Mouse (Mus musculus) MEL (cell line): ENCODE data around the gene Ccdc63. TPM values are rescaled to one million over a fixed set of nuclear protein-coding genes. Genes with fewer than 3 reads are reported as not detected.

Source experiments
- DNase-seq: peaks from one replicate; pipeline ENCODE4 v3.0.0; 2011; ENCODE audit warnings: low read depth, low spot score
- H3K27ac ChIP-seq: 2 replicates; pipeline ENCODE4 v1.5.1; 2012; ENCODE audit warnings: low read depth, mild to moderate bottlenecking, control low read depth, low read length, moderate library complexity; ENCODE audit not compliant: control insufficient read depth
- H3K27me3 ChIP-seq, 2 experiments: fragments of 150-350 bp in 1 of 2; sonication (generic) in 1 of 2; 2 replicates each; pipeline ENCODE4 v1.6.1; 2012; ENCODE audit warnings: low read length in 2 of 2, mild to moderate bottlenecking in 2 of 2, improper control_type of control experiment in 1 of 2, moderate library complexity in 1 of 2; ENCODE audit not compliant: insufficient read depth in 2 of 2, control insufficient read depth in 1 of 2
- H3K36me3 ChIP-seq, 2 experiments: 2 replicates each; pipeline ENCODE4 v1.6.1; 2012 to 2014; ENCODE audit warnings: low read length in 2 of 2, improper control_type of control experiment in 1 of 2, inconsistent platforms in 1 of 2, mild to moderate bottlenecking in 1 of 2; ENCODE audit not compliant: insufficient read depth in 2 of 2, control insufficient read depth in 1 of 2
- H3K4me1 ChIP-seq, 2 experiments: fragments of 150-350 bp in 1 of 2; sonication (generic) in 1 of 2; 2 replicates each; pipeline ENCODE4 v1.6.1; 2012; ENCODE audit warnings: low read length in 2 of 2, improper control_type of control experiment in 1 of 2, mild to moderate bottlenecking in 1 of 2; ENCODE audit not compliant: insufficient read depth in 2 of 2, control insufficient read depth in 1 of 2
- H3K4me3 ChIP-seq, 2 experiments: fragments of 150-350 bp in 1 of 2; sonication (generic) in 1 of 2; 2 replicates each; pipeline ENCODE4 v1.5.1; 2012; ENCODE audit warnings: low read depth in 2 of 2, low read length in 2 of 2, mild to moderate bottlenecking in 2 of 2, moderate library complexity in 2 of 2, control low read depth in 1 of 2, improper control_type of control experiment in 1 of 2; ENCODE audit not compliant: control insufficient read depth in 1 of 2, insufficient read depth in 1 of 2
- H3K79me2 ChIP-seq: 2 replicates; pipeline ENCODE4 v1.6.1; 2012; ENCODE audit warnings: mild to moderate bottlenecking, low read length, moderate library complexity; ENCODE audit not compliant: control insufficient read depth, poor library complexity, insufficient read depth
- H3K9ac ChIP-seq: 2 replicates; pipeline ENCODE4 v1.6.1; 2012; ENCODE audit warnings: low read depth, mild to moderate bottlenecking, control low read depth, low read length, moderate library complexity; ENCODE audit not compliant: control insufficient read depth, poor library complexity, severe bottlenecking
- H3K9me3 ChIP-seq: fragments of 150-350 bp; sonication (generic); replicated peaks from 2 replicates; pipeline ENCODE4 v1.6.1; 2012; ENCODE audit warnings: mild to moderate bottlenecking, low read length, improper control_type of control experiment, moderate library complexity; ENCODE audit not compliant: insufficient read depth
- CHD2 ChIP-seq: IDR thresholded peaks from 2 replicates; pipeline ENCODE4 v1.6.1; 2011; ENCODE audit warnings: low read length, improper control_type of control experiment
- MAFK ChIP-seq: IDR thresholded peaks from 2 replicates; pipeline ENCODE4 v1.6.1; 2011; ENCODE audit warnings: low read depth, mild to moderate bottlenecking, low read length, improper control_type of control experiment, borderline replicate concordance
- MAX ChIP-seq: IDR thresholded peaks from 2 replicates; pipeline ENCODE4 v1.6.1; 2011; ENCODE audit warnings: low read length, improper control_type of control experiment
- MYC ChIP-seq: IDR thresholded peaks from 2 replicates; pipeline ENCODE4 v1.6.1; 2011; ENCODE audit warnings: low read depth, mild to moderate bottlenecking, low read length, improper control_type of control experiment, moderate library complexity
- POLR2A ChIP-seq, 2 experiments: IDR thresholded peaks; 2 replicates each; pipeline ENCODE4 v1.6.1; 2011 to 2012; ENCODE audit warnings: low read length in 2 of 2, mild to moderate bottlenecking in 2 of 2, control low read depth in 1 of 2, improper control_type of control experiment in 1 of 2, low read depth in 1 of 2, moderate library complexity in 1 of 2; ENCODE audit not compliant: control insufficient read depth in 1 of 2, insufficient read depth in 1 of 2, poor library complexity in 1 of 2
- POLR2AphosphoS2 ChIP-seq: IDR thresholded peaks from 2 replicates; pipeline ENCODE4 v1.6.1; 2011; ENCODE audit warnings: low read length, improper control_type of control experiment
- TAL1 ChIP-seq: IDR thresholded peaks from 2 replicates; pipeline ENCODE4 v1.6.1; 2012; ENCODE audit warnings: mild to moderate bottlenecking, inconsistent platforms, low read length, moderate library complexity, mixed read lengths
- polyA plus RNA-seq, 2 experiments: library from polyadenylated mRNA; stranded (reverse) in 1 of 2; unstranded in 1 of 2; fragments of >175 nt in 1 of 2; fragments of >200 nt in 1 of 2; gene quantifications; 2 replicates each; pipeline versions ENCODE4 v1.2.1 to v1.2.4; 2012; ENCODE audit warnings: low replicate concordance in 2 of 2, low read depth in 1 of 2; ENCODE audit not compliant: insufficient read length in 2 of 2, insufficient read depth in 1 of 2, missing spikeins in 1 of 2
- total RNA-seq: library from RNA; depleted of rRNA; stranded (reverse); fragments of 300-350 nt; gene quantifications from 2 replicates; pipeline ENCODE4 v1.2.3, GENCODE M21; 2012

Gene Ccdc63
- total and polyA plus RNA-seq, 3 experiments, result 1.6 to 4.7 TPM; not detected in 1

DNA sequence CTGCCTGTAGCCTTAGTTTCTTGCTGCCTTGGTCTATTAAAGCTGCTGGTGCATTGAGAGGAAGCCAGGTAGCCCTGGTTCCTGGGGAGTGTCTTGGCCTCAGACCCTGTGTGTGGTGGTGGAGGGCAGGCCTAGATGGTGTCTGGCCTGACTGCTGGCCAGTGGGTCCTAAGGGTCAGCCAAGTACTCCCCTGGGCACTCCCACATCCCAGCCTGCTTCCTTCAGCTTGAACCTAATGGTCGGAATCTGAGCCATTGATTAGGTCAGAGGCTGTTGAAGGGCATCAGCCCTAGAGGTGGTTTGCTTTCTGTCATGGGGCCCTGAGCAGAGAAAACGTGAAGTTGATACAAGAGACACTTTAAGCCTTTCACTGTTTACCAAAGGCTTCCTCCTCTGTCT is 34.8 kb upstream of the Ccdc63 start:
- Histone ChIP-seq H3K27ac (no peak overlapping the region), H3K4me1 (peaks cover 0 to 8% of the 10 kb centered on the region in 2 experiments; a peak in 1 of 4 replicates), H3K9me3 (no peaks in the 10 kb centered on the region), H3K4me3 (no peak overlapping the region), H3K27me3 (no peaks in the 10 kb centered on the region), H3K79me2 (no peaks in the 10 kb centered on the region), H3K36me3 (peaks cover 9 to 22% of the 10 kb centered on the region in 2 experiments), H3K9ac (no peak overlapping the region)
- DNase-seq, result no peak
- TF ChIP-seq POLR2A (IDR thresholded peaks at IDR 0.05; ENCODE audit: control insufficient read depth in 1 of 2, insufficient read depth in 1 of 2, low read depth in 1 of 2, low read length in 2 of 2, poor library complexity in 1 of 2) (0 out of 4 replicates have a peak, but pooled peaks of 1 of the 2 experiments have one; percentile 15), MAFK (no peak)

DNA sequence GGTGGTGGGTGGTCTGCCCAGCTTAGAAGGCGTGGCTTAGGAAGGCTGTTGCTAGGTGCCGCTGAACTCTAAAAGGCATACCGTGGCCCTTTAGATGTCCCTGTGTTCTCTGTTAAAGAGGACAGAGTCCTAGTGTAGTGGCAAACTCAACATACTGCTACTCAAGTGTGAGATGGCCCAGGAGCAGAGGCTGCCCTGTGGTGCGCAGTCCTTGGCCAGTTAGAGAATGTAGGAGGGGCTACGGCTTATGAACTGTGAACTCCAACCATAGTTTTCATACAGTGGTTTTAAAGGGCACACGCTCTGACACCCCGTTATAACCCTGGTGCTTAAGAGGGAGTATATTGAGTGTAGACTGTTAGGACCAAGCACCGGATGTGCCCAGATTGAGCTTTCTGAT is 30.4 kb upstream of the Ccdc63 start:
- H3K36me3 ChIP-seq, result peaks cover 3 to 36% of the 10 kb centered on the region in 2 experiments
- H3K79me2 ChIP-seq, result peaks cover 13% of the 10 kb centered on the region
- no peak overlapping the region for H3K4me3 ChIP-seq
- no peaks in the 10 kb centered on the region for H3K27me3 ChIP-seq
- no peak overlapping the region for H3K27ac ChIP-seq
- no peak overlapping the region for H3K9ac ChIP-seq
- DNase-seq, result no peak
- TF ChIP-seq TAL1, result no peak
- 0 out of 4 replicates have a peak, but pooled peaks of 1 of the 2 experiments have one; percentile 12 for TF ChIP-seq POLR2A (IDR thresholded peaks at IDR 0.05; ENCODE audit: control insufficient read depth in 1 of 2, insufficient read depth in 1 of 2, low read depth in 1 of 2, low read length in 2 of 2, poor library complexity in 1 of 2)
- H3K4me1 ChIP-seq, result peaks cover 2 to 6% of the 10 kb centered on the region in 2 experiments
- no peaks in the 10 kb centered on the region for H3K9me3 ChIP-seq

DNA sequence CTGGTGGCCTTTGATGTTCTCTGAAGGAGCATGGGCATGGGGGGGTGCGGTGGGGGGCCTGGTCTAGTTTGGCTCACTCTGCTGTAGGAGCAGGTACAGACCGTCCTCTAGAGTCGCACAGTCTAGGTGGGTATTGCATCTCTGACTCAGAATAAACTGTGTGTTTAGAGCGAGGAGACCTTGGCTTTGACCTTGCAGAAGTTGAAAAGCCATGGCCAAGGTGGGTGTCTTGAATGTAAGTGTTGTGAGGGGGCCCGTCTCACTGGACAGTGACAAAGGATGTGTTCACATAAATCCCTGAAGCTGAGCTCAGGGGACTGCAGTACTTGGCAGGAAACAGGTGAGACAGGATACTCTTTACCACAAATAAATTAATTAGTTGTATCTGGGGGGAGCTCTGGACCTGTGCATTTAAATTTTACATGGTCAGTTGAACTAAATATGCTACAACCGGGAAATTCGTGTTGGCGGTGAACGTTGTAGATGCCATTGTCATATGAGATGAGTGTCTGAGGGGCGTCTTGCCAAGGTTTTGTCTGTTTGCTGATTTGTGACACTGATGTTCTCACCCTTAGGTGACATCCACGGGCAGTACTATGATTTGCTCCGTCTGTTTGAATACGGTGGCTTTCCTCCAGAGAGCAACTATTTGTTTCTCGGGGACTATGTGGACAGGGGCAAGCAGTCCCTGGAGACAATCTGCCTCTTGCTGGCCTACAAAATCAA is 27.9 kb upstream of the Ccdc63 start:
- Histone ChIP-seq H3K36me3 (peaks cover 23 to 50% of the 10 kb centered on the region in 2 experiments), H3K27ac (no peak overlapping the region), H3K9me3 (no peaks in the 10 kb centered on the region), H3K79me2 (peaks cover 37% of the 10 kb centered on the region), H3K4me1 (peaks cover 6 to 12% of the 10 kb centered on the region in 2 experiments)
- no peak for DNase-seq
- TF ChIP-seq CHD2, result no peak
- TF ChIP-seq MYC, result no peak
- TF ChIP-seq MAX, result no peak
- TF ChIP-seq POLR2AphosphoS2, result no peak
- TF ChIP-seq, all 39 proteins: peak for 0
- no peak overlapping the region for H3K4me3 ChIP-seq
- H3K27me3 ChIP-seq, result no peaks in the 10 kb centered on the region
- H3K9ac ChIP-seq, result no peak overlapping the region
